ENCODE assay signal across 30 mouse cellular contexts in genomic region chr13:70910934-70911333, GRCm38 (mm10).
DNase-seq lines count a peak whose midpoint lies in the region; ATAC-seq and TF ChIP-seq lines count a peak whose summit lies in the region.
"Had no signal": no experiment of that assay in that cellular context is flagged by ENCODE, and none has a peak within 500 bp of the region (broad histone marks: within the 10 kb centered on the region; RNA-seq: fewer than 3 reads in every experiment).

No protein-coding gene starts in this region.

- no peak overlapping the region for H3K4me3 ChIP-seq in hindbrain, postnatal 0 days (ENCODE audit: low read length)
- no peak overlapping the region for H3K4me3 ChIP-seq in hindbrain, embryonic 13.5 days
- H3K4me3 ChIP-seq in forebrain, embryonic 15.5 days = no peak overlapping the region
- H3K4me3 ChIP-seq: liver, embryonic 13.5 days; megakaryocyte, embryonic 14.5 days; midbrain, embryonic 12.5 days; myocyte; neural tube, embryonic 12.5 days had no signal

- no peaks in the 10 kb centered on the region for H3K4me1 ChIP-seq in hindbrain, postnatal 0 days (ENCODE audit: insufficient read depth, low read length)
- no peaks in the 10 kb centered on the region for H3K4me1 ChIP-seq in hindbrain, embryonic 13.5 days (replicated peaks)
- no peaks in the 10 kb centered on the region for H3K4me1 ChIP-seq in forebrain, embryonic 15.5 days
- H3K4me1 ChIP-seq: liver, embryonic 13.5 days; megakaryocyte, embryonic 14.5 days; midbrain, embryonic 12.5 days; neural tube, embryonic 12.5 days had no signal

- no peak overlapping the region for H3K4me2 ChIP-seq in hindbrain, postnatal 0 days (ENCODE audit: low read depth, low read length)
- no peak overlapping the region for H3K4me2 ChIP-seq in hindbrain, embryonic 13.5 days
- H3K4me2 ChIP-seq in forebrain, embryonic 15.5 days (replicated peaks) = no peak overlapping the region
- H3K4me2 ChIP-seq: liver, embryonic 13.5 days; midbrain, embryonic 12.5 days; neural tube, embryonic 12.5 days had no signal

- H3K36me3 ChIP-seq in hindbrain, postnatal 0 days (ENCODE audit: insufficient read depth, low read length) = no peaks in the 10 kb centered on the region
- no peaks in the 10 kb centered on the region for H3K36me3 ChIP-seq in hindbrain, embryonic 13.5 days
- H3K36me3 ChIP-seq in forebrain, embryonic 15.5 days = no peaks in the 10 kb centered on the region
- H3K36me3 ChIP-seq: G1E; liver, embryonic 13.5 days; midbrain, embryonic 12.5 days; neural tube, embryonic 12.5 days had no signal

- ATAC-seq in hindbrain, postnatal 0 days = no peak
- ATAC-seq in hindbrain, embryonic 13.5 days (ENCODE audit: low FRiP score) = no peak
- peak; percentile 85 for ATAC-seq in forebrain, embryonic 15.5 days (replicated peaks)
- no peak for ATAC-seq in frontal cortex, adult (ENCODE audit: low TSS enrichment)
- ATAC-seq: intestine, postnatal 0 days; lung, postnatal 0 days; Patski had no signal

- DNase-seq in cerebellum, adult 11-12 months = peak; percentile 5
- DNase-seq in cerebellum, postnatal 14 days = no peak
- DNase-seq in hindbrain, postnatal 0 days (ENCODE audit: low spot score) = peak; percentile 5
- no peak for DNase-seq in right cerebral cortex, postnatal 4 days
- DNase-seq: adrenal gland, postnatal 14 days; cerebellum, adult 8-10 months; gastrocnemius, postnatal 14 days; kidney, adult 9 months; kidney, postnatal 10 days; layer of hippocampus, postnatal 36 days; left cerebral cortex, postnatal 4 days; liver, embryonic 13.5 days; lung, adult 18-20 months; lung, postnatal 4 days; right cerebral cortex, postnatal 25 days; spleen, adult 18-20 months; thymus, adult 2 months; thymus, postnatal 36 days had no signal

- no peak overlapping the region for H3K27ac ChIP-seq in hindbrain, postnatal 0 days
- H3K27ac ChIP-seq in hindbrain, embryonic 13.5 days = no peak overlapping the region
- no peak overlapping the region for H3K27ac ChIP-seq in forebrain, embryonic 15.5 days (replicated peaks)
- H3K27ac ChIP-seq: liver, embryonic 13.5 days; midbrain, embryonic 12.5 days; neural tube, embryonic 12.5 days; stomach, postnatal 0 days had no signal

- H3K9ac ChIP-seq in hindbrain, postnatal 0 days (replicated peaks; ENCODE audit: low read length) = no peak overlapping the region
- H3K9ac ChIP-seq in hindbrain, embryonic 13.5 days = no peak overlapping the region
- H3K9ac ChIP-seq in forebrain, embryonic 15.5 days (replicated peaks) = no peak overlapping the region
- H3K9ac ChIP-seq: liver, embryonic 13.5 days; midbrain, embryonic 12.5 days; neural tube, embryonic 12.5 days had no signal

- H3K27me3 ChIP-seq in hindbrain, postnatal 0 days (ENCODE audit: insufficient read depth, low read length) = no peaks in the 10 kb centered on the region
- no peaks in the 10 kb centered on the region for H3K27me3 ChIP-seq in hindbrain, embryonic 13.5 days
- no peaks in the 10 kb centered on the region for H3K27me3 ChIP-seq in forebrain, embryonic 15.5 days
- H3K27me3 ChIP-seq: liver, embryonic 13.5 days; megakaryocyte, embryonic 14.5 days; midbrain, embryonic 12.5 days; neural tube, embryonic 12.5 days; Patski had no signal

- no peak for TF ChIP-seq CTCF in hindbrain, postnatal 0 days (IDR thresholded peaks at IDR 0.05; ENCODE audit: low read depth)

- H3K9me3 ChIP-seq in hindbrain, postnatal 0 days (ENCODE audit: low read length) = no peaks in the 10 kb centered on the region
- H3K9me3 ChIP-seq in hindbrain, embryonic 13.5 days = no peaks in the 10 kb centered on the region
- no peaks in the 10 kb centered on the region for H3K9me3 ChIP-seq in forebrain, embryonic 15.5 days
- H3K9me3 ChIP-seq: liver, embryonic 13.5 days; midbrain, embryonic 12.5 days; neural tube, embryonic 12.5 days had no signal

Comparison
In these comparisons a context has a peak if more than half of its experiments do, and no peak if none do; other contexts are left out.
1. DNase-seq: peak in cerebellum, adult 11-12 months (single experiment) and hindbrain, postnatal 0 days (single experiment); none in cerebellum, postnatal 14 days (0 of 2) and right cerebral cortex, postnatal 4 days (single experiment).